Mouse (Mus musculus) CD4-positive, CD25-positive, alpha-beta regulatory T cell, adult 4 months (primary cell): ENCODE measurements around the gene 3425401B19Rik. TPM values are rescaled to one million over a fixed set of nuclear protein-coding genes. Genes with fewer than 3 reads are reported as not detected.

Experiments
- ATAC-seq: one replicate; pipeline ENCODE4 v1.8.0; 2017
- polyA plus RNA-seq, 2 experiments: library from polyadenylated mRNA; unstranded; fragments of 100-300 nt; shearing (Covaris generic); gene quantifications; one replicate each; pipeline ENCODE4 v1.2.1; 2017

The 3425401B19Rik gene
- not detected for polyA plus RNA-seq

DNA sequence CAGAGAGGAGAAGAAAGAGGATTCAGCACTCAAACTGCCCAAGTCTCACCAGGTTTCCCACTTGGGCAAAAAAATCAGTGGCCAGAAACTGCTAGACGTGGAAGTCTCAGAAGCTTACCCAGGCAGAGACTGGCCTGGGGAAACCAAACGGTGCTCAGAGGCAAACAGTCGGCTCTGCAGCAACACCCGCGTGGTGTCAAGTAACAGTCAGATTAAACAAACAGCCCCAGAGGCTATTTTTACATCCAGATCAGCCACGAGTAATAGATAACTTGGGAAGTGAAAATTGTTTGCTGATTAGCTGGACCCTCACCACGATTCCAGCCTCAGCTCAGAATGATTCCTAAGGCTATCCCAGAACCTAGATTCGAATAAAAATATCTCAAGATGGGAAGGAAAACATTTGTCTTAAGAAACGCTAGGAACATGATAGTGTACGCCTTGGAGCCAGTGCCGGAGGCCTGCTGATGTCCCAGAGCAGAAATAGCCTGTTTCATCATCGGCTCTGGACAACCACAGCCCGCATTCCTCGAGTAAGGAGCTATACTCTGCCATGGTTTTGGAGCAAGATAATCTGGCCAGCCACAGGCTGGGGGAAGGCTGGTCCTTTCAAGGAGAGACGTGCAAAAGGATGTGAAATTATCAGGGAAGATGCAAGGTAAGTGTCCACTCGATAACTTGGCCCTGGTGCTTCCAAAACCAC lies at the start of gene 3425401B19Rik:
Gene 3425401B19Rik, minus strand, starts transcription at position 170 of the 703 bp plus-strand sequence.
- ATAC-seq: no peak

DNA sequence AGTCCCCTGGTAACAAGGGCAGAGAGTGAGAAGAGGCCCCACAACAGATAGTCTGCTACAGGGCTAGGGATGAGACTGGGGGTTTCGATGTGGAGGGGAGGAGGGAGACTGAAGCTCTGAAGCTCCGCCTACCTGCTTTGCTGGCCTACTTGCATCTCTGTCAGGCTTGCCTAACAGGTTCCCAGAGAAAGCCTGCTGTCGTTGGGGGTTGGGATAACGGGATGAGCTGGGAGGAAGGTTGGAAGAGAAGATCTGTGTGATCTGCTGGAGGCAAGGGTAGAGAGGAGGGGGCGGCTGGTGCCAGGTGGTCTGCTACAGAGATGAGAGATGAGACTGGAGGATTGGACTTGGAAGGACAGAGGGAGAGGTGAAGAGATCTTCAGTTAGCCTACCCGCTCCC lies 47.9 kb upstream of the 3425401B19Rik start:
- no peak for ATAC-seq

DNA sequence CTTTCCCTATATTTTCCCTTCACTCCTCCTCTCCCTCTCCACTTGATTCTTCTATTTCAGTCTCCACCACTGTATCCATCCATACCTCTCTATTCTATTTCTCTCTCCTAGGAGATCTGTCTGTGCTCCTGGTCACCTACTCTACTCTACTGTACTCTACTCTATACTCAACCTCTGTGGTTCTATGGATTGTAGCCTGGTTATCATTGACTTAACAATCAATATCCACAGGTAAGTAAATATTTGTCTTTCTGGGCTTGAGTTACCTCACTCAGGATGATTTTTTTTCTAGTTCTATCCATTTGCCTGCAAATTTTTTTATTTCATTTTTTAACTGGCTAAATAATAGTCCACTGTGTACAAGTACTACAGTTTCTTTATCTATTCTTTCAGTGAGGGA lies 41.8 kb upstream of the 3425401B19Rik start:
- ATAC-seq: no peak

DNA sequence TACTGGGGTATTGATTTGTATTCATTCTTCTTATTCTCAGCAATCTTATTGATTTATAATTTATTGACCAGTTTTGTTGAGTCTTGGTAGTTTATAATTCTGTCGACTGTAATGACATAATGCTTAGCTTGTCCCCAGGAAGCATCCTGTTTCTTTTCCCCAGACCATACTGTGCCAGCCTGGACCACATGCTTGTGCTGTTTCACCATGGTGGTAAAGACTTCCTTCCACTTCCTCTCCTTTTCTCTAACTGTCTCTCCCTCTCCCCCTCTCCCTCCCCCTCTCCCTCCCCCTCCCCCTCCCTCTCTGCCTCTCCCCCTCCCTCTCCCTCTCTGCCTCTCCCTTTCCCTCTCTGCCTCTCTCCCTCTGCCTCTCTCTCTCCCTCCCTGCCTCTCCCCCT lies 36.4 kb upstream of the 3425401B19Rik start:
- no peak for ATAC-seq

DNA sequence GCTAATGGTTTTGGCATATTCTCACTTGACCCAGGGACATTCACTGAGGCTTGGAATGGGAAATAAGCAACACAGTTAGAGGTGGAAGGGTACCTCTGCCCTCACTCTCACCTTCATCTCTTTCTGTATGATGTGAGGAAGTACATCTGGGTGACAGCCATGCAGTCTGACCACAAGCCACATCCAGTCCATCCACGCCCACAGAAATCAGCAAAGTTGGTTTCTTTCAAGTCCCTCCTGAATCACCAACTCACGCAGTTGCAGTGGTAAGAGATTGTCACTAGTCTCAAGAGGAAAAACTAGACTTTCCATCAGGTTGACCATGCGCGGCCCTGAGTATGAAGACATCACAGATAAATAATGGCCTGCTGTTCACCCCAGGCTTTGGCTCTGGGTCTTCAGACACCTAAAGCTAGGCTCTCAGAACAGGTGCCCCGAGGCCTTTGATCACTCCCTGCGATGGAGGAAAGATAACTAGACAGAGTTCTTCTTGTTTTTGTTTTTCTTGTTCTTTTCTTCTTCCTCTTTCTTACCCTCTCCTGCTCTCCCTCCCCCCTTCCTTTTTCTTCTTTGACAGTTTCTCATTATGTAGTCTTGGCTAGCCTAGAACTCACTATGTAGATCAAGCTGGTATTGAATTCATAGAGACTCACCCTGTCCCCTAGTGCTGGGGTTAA lies 31.8 kb upstream of the 3425401B19Rik start:
- ATAC-seq: peak; percentile 83

DNA sequence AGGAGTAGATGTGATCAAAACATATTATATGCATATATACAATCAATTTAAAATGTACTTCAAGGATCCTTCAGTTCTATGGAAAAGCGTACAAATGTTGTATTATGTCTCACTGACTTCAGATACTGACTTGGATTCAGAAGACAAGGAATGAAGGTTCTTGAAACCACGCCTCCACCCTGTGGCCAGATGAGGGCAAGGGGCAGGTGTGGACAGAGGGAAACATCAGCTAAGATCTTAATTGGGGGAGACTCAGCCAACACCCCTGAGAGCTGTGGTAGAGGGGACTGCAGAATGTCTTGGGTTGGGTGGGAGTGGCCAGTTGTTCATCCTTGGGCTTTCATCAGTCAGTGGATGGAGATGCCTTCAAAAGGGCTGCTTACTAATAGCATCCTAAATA lies 30.4 kb upstream of the 3425401B19Rik start:
- no peak for ATAC-seq

DNA sequence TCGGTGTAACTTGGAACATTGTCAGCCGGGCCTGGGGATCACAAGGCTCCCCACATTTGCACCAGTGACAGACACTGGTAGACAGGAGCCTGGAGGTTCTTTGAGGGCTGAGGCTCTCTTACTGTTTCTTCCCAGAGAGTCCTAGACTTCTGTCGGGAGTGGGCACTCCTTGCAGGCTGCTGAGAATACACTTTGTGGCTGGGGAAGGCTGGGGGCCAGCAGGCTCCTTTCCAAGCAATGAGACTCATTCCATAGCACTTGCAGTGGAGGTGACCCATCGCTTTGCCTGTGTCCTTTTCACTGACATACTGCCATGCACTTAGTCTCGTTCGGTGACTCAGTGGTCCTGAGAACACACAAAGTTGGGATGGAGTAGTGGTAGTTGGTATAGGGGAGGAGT lies 30.0 kb upstream of the 3425401B19Rik start:
- no peak for ATAC-seq

DNA sequence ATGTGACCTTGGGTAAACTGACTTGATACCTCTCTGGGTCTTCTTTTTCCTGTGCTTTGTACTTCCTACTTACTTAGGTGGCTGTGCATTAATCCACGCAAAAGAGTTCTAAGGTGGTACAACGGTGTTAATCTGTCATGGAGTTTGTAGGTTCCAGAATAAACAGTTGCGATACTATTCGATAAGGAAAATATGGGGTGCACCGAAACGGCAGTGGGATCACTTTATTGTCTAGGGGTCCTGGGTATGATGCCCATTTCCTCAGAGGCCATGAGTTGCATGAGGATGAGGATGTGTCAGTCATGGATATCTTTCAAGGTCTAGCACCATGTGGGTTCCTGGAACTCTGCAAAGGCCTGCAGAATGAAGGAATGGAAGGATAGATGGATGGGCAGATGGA lies 24.8 kb upstream of the 3425401B19Rik start:
- no peak for ATAC-seq

DNA sequence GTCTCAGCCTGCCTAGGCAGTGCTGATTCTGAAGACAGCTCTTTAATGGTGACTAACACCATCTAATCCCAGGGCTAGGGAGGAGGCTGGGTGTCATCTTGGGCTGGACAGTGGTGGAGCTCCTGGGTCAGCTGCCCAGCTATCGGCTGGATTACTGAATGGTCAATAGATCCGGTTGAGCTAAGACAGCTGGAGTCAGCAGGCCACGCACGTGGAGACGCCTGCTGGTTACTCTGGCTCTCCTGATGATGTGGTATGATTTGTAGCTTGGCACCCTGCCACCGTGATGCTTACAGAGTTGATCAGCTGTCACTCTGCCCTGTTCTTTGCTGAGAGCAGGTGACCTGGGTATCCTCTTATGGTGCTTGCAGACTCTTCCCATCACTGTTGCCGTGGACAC lies 23.7 kb upstream of the 3425401B19Rik start:
- ATAC-seq: no peak

DNA sequence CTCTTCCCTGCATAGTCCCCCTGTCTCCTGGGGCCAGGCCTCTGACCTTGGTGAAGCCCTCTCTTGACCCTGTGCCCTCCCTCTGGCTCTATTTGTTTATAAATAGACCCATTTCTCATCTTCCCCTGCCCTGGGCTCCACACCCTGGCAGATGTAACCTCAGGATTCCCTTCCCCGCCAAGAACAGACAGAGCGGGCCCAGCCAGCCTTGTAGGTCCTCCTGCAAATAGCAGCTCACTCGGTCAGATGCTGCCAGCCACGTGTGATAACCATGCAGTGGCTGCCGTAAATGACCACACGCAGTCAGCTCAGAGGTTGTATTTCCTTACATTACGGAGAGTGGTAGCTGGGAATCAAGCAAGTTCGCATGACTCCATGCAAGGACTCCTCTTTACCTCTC lies 22.8 kb upstream of the 3425401B19Rik start:
- ATAC-seq: no peak

DNA sequence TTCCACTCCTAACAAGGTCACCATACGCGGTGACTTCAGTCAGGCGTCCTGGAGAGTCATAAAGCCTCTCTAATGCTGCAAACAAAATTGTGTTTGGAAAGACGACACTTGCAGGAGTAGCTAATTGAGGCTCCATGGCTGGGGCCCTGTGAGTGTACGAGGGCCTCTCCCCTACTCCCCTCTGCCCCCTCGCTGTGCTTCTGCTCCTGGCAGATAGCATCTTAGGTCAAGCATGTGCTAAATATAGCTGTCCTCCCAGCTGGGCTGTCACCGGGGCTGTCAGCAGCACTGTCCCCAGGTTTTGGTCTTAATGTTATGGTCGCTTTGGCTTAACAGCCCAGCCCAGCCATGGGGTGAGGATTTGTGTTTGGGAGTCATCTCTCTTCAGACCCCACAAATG lies 15.9 kb upstream of the 3425401B19Rik start:
- no peak for ATAC-seq

DNA sequence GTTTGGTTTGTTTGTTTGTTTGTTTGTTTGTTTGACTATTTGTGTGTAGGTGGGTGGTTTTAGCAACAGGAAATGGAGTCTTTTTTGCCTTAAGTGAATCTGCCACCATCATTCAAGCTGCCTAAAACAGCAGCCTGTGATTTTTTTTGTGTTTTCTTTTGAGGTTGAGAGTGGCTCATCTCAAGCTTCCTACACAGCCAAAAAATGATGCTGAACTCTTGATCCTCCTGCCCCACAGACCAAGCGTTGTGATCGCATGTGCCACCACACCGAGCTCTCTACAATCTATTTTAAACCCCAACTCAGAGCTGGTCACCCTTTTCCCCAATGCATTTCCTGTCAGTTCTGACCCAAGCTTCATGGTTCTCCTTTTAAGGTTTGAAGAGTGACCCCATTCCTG lies 13.5 kb upstream of the 3425401B19Rik start:
- ATAC-seq: no peak

DNA sequence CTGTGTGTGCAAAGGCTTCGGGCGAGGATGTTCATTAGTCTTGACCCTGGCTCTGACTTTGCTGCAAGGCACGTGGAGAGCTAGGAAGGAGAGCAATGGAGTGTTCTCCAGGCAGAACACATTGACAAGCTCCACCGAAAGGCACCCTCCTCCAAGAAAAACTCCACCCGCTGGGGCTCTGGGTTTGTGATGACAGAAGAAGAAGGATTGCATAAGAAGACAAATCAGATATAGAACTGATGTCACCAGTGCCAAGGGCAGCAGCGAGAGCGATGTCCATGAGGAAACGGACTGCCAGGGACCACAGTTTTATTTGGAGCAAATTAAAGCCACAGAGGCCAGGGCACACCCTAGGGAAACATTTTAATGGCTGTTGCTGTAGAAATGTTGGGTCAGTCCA lies 12.7 kb upstream of the 3425401B19Rik start:
- no peak for ATAC-seq

DNA sequence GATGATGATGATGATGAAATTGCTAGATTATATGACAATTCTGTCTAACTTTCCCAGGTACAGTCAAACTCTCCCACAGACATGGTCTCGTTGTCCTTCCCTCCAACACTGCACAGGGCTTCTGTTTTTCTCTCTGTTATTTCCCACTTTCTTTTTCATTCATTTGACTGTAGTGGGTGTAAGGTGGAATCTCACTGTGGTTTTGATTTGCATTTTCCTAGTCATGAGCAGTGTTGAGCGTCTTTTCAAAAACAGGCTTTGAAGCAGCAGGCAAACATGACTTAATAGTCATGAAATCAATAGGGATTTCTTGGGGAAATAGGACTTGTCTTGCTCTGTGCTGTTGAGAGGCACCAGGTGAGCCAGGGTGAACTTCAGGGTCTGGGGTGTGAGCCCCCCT lies 11.3 kb upstream of the 3425401B19Rik start:
- ATAC-seq: no peak

DNA sequence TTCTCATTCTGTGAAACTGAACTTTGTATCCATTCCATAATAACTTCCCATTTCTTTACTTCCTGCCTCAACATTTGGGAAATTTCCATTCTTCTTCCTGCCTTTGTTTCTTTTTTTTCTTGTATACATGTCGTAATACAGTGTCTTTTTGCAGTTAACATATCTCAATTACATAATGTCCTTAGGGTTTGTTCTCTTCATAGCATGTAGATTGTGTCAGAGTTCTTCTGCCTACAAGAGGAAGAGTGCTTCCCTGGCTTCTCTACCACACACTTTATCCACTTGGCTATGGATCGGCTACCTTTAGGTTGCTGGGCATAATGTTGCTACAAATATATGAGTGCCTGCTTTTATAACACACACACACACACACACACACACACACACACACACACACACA lies 10.8 kb upstream of the 3425401B19Rik start:
- no peak for ATAC-seq

DNA sequence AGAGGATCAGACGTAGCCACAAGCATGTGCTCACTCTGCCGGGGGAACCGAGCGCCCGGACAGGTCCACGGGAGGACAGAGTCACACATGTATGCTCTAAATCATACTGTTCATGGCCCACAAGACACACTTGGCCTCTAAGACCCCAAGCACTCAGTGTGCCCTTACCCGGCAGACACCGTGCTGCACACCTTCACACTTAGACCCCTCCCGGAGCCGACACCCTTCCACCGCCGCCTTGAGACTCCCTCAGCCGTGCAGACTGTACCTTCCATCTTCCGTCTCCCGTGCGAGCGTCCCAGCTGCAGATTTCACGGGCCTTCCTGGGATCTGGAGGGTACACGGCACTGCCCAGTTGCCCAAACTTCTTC lies 373 bp downstream of the 3425401B19Rik start:
- no peak for ATAC-seq

DNA sequence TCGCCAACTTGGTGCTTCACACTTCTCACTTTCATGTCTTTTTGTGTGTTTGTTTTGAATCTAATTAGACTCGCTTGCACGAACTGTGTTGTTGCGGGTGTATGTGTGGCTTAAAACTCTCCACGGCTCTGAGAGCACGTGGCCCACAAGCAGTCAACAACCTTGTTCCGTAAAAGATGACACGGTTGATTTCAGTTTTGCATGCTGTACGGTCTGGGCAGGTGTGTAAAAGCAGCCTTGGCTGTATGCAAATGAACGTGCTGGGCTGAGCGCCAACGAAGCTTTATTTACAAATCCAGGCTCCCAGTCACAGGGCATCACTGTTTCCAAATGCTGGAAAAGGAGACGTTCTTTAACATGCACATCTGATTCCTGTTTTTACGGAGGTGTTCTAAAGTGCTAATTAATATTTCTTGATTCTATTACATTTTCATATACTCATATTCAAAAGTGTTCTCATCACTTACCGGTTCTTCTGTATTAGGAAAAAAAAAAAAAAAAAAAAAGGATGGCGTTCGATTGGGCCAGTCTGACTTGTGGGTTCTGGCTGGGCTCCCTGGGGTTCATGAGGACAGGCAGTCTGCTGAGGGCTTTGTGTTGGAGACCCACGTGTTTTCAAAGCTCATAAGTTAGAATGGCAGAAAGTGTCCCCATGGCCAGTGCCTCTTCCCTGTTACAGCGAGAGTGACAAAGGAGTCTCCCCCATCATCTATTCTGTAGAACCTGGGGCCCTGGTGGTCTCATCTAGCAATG lies 935 bp downstream of the 3425401B19Rik start:
- no peak for ATAC-seq

DNA sequence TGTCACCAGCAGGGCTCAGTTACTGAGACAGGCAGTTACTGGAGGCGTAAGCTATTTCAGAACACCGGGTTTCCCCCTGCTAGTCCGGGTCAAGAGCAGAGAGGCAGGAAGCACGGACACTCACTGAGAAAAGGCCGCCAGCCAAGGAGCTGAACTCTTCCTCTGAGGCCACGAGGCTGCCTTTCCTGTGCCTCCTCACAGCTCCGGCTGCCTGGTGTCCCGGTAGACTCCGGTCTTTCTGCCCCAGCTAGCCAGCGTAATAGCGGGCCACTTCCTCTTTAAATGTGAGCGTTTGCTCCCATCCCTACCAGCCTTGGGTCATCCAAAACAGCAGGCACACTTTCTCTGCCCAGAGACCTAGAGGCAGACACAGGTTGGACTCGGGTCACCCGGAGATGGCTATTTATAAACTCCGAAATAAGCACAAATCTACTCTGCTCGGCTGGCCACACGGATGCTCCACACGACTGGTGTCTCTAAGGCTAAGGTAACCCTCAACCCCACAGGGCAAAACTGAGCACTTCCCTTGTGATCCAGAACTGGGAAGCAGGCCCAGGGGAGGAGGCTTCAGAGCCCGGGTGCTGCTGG lies 1.7 kb downstream of the 3425401B19Rik start:
- no peak for ATAC-seq

DNA sequence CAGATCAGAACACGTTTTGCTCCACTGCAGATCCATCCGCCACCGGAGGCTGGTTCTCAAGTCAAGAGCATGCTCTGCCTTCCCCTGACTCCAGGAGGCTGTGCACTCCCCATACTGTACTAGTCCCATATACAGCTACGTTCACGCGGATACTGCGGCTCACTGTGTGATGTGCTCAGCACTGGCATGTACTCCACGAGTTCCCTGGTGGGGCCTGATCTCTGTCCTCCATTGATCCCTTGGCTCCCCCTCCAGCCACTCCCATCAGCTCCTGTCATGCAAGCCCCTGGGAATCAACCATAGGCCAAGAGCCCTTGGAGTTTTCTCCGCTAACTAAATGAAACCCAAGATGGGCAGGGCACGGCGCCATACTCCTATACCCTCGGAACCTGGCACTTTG lies 2.6 kb downstream of the 3425401B19Rik start:
- no peak for ATAC-seq

DNA sequence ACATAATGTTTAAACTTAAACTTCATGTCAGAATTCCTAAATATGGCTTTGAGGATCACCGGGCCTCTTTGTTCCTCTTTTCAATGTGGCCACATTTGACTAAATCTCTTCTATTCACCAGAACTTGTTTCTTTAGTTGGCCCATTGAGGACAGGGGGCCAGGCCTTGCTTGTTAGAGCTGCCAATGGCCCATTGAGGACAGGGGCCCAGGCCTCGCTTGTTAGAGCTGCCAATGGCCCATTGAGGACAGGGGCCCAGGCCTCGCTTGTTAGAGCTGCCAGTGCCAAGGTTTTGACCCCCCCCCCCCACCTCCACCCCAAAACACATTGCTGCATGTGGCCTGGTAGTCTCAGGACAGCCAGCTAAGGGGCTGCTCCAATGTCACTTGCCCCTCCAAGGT lies 3.5 kb downstream of the 3425401B19Rik start:
- no peak for ATAC-seq

DNA sequence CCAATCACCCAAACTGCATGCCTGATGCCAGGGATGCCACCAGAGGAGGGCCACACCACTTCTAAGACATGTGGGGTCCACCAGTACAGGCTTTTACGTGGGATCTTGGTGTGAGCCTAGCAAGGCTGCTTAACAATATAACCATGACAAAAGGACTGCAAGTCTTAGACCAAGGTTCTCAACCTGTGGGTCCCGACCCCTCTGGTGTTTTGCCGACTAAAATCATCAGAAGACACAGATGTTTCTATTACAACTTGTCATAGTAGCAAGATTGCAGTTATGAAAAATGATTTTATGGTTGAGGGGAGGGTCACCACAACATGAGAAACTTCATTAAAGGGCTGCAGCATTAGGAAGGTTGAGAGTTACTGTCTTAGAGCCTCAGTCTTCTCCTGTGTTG lies 6.5 kb downstream of the 3425401B19Rik start:
- ATAC-seq: no peak

DNA sequence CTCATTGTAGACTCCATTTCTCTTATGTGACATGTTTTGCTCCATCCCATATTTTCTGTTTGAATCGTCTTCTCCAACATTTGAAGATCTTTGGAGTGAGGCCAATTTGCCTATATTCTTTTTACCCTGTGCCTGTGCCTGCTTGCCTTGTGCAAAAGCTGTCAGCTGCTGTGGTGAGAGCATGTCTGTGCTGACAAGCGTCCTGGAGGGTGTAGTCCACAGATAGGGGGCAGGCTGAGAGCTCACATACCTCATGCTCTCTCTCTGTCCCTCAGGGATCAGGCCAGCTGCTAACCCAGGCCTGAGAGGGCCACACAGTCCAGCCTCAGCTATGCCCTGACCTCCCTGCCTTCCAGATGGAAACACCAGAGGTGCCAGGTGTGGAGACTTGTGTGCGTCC lies 11.9 kb downstream of the 3425401B19Rik start:
- ATAC-seq: no peak

DNA sequence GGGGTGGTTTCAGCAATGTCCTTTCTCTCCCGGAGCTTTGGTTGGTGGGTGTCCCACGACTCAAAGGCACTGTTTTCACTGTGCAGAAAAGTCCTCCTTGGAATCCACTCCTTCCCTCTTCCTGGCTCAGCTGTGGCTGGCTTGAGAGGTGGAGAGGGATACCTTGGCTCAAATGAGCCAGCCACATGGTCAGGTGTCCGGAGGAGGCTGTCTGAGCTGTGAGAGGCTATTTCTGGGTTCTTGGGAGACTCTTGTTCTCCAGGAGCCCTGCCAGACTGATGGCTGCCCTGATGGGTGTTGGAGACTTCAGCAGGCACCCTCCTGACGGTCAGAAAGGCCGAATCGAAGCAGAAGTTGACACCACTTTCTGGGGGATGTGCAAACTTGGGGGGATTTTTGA lies 22.0 kb downstream of the 3425401B19Rik start:
- no peak for ATAC-seq

DNA sequence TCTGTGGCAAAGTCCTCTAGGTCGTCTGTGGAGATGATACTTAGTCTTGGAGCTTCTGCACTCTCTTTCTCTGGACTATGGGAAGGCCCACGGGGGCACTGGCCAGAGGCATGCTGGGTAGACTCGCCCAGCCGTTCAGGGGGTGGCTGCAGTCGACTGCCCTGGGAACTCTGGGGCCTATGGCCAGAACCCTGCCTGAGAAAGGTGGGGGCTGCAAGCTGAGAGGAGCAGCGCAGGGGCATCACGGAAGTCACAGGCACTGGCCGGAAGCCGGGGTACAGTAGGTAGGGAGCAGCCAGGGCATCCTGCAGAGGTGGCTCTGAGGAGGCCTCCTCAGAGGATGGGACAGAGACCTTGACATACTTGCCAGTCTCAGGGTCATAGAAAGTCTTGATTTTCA lies 25.3 kb downstream of the 3425401B19Rik start:
- ATAC-seq: no peak
